Mouse (Mus musculus) left cerebral cortex, adult 2 months (tissue): ENCODE data around the gene Sema4b. TPM values are rescaled to one million over a fixed set of nuclear protein-coding genes. Genes with fewer than 3 reads are reported as not detected.

ENCODE experiments used
- DNase-seq, 2 experiments: peaks; one replicate each; pipeline ENCODE4 v3.0.0; 2021 to 2022; ENCODE audit warnings: low spot score in 2 of 2, mixed read lengths in 1 of 2; ENCODE audit errors: extremely low spot score in 1 of 2
- H3K27ac ChIP-seq: fragments of 200-600 bp; 2 replicates; pipeline ENCODE4 v1.8.1; 2022
- H3K4me3 ChIP-seq: fragments of 200-600 bp; 2 replicates; pipeline ENCODE4 v1.8.1; 2022
- CTCF ChIP-seq: fragments of 200-600 bp; IDR thresholded peaks from 2 replicates; pipeline ENCODE4 v1.8.1; 2022; ENCODE audit warnings: antibody characterized with exemption, mild to moderate bottlenecking, moderate library complexity
- intact Hi-C: fragments of 180-260 bp; cut with DNase I; formaldehyde crosslinking; loops from one replicate; pipeline ENCODE4 v1.15.1; 2025
- total RNA-seq, 2 experiments: library from RNA; stranded (reverse); gene quantifications; 2 replicates each; pipeline ENCODE4 v1.2.3; 2021

Gene Sema4b
- total RNA-seq, 2 experiments from 2014 or later = 19.4 to 20.6 TPM

- Histone ChIP-seq H3K27ac (peak overlapping the region; percentile 85), H3K4me3 (peak overlapping the region; percentile 79)
- DNase-seq = no peak
- no peak for TF ChIP-seq CTCF
- intact Hi-C loops = no loop called here
These were observed 74.8 kb downstream of the Sema4b start for GRCm38 (mm10) chr7:80261372-80261990.

- no peak for TF ChIP-seq CTCF
- no peak overlapping the region for H3K27ac ChIP-seq
- intact Hi-C loops = no loop called here
- DNase-seq = no peak
- no peak overlapping the region for H3K4me3 ChIP-seq
These were observed 78.0 kb downstream of the Sema4b start for GRCm38 (mm10) chr7:80264606-80265005.

- intact Hi-C loops = no loop called here
- no peak for TF ChIP-seq CTCF
- Histone ChIP-seq H3K4me3 (no peak overlapping the region), H3K27ac (no peak overlapping the region)
- DNase-seq = no peak
These were observed 81.1 kb downstream of the Sema4b start for GRCm38 (mm10) chr7:80267764-80268163.

GRCm38 (mm10) chr7:80268897-80269750 is 82.5 kb downstream of the Sema4b start, which contains the start of gene Vps33b:
Gene Vps33b, plus strand, starts transcription at chr7:80269649.
- Histone ChIP-seq H3K4me3 (peak within 1 kb of the TSS; percentile 93), H3K27ac (peak within 1 kb of the TSS; percentile 58)
- intact Hi-C loops = no loop called here
- DNase-seq = peak; percentile 94 to 96
- TF ChIP-seq CTCF = no peak

- intact Hi-C loops = no loop called here
- no peak for TF ChIP-seq CTCF
- peak overlapping the region; percentile 93 for H3K4me3 ChIP-seq
- H3K27ac ChIP-seq = peak overlapping the region; percentile 58
- no peak for DNase-seq
These were observed 83.2 kb downstream of the Sema4b start for GRCm38 (mm10) chr7:80269751-80270255.

- intact Hi-C loops = no loop called here
- DNase-seq = no peak
- Histone ChIP-seq H3K4me3 (no peak overlapping the region), H3K27ac (no peak overlapping the region)
- no peak for TF ChIP-seq CTCF
These were observed 86.8 kb downstream of the Sema4b start for GRCm38 (mm10) chr7:80273456-80273855.

Other genes starting within 250 kb of the Sema4b start
- gene Zfp710, start 162.0 kb upstream of the Sema4b start, total RNA-seq = 10 to 100 TPM; 18.9 to 21.7 TPM
- gene Idh2, start 71.4 kb upstream of the Sema4b start, total RNA-seq = 10 to 100 TPM; 53.9 to 67.1 TPM
- gene Cib1, start 46.0 kb downstream of the Sema4b start, total RNA-seq = 10 to 100 TPM; 21.7 to 22.4 TPM
- gene Gdpgp1, start 46.0 kb downstream of the Sema4b start, total RNA-seq = 1 to 10 TPM; 6.1 to 7.5 TPM
- 1 to 10 TPM; 2.0 to 2.8 TPM for gene Ttll13, start 59.5 kb downstream of the Sema4b start, total RNA-seq
- gene Ngrn, start 74.4 kb downstream of the Sema4b start, total RNA-seq = 10 to 100 TPM; 40.8 to 45.3 TPM
- gene Vps33b, start 82.8 kb downstream of the Sema4b start, total RNA-seq = 10 to 100 TPM; 21.5 to 23.2 TPM
- under 1 TPM; 0.77 to 0.97 TPM for gene Prc1, start 107.6 kb downstream of the Sema4b start, total RNA-seq
- 10 to 100 TPM; 14.9 to 15.2 TPM for gene Rccd1, start 137.6 kb downstream of the Sema4b start, total RNA-seq
- 10 to 100 TPM; 37.7 to 43.7 TPM for gene Unc45a, start 154.2 kb downstream of the Sema4b start, total RNA-seq
- gene Hddc3, start 156.3 kb downstream of the Sema4b start, total RNA-seq = 10 to 100 TPM; 46.4 to 56.4 TPM
- 100 to 1,000 TPM; 152 to 157 TPM for gene Man2a2, start 184.5 kb downstream of the Sema4b start, total RNA-seq
- 1 to 10 TPM; 5.3 to 6.8 TPM for gene Fes, start 201.1 kb downstream of the Sema4b start, total RNA-seq
- 10 to 100 TPM; 38.0 to 40.7 TPM for gene Furin, start 218.6 kb downstream of the Sema4b start, total RNA-seq